Mouse (Mus musculus): ENCODE results near the gene Hsd3b1. TPM values are rescaled to one million over a fixed set of nuclear protein-coding genes. Genes with fewer than 3 reads are reported as not detected.
"Not testable (repeated sequence)": the region's sequence is repeated elsewhere in the genome, so short reads cannot be mapped to it uniquely, and the experiment has no call there.

The Hsd3b1 gene
- polyA plus RNA-seq, 1 experiment from 2014 or later: not detected

DNA sequence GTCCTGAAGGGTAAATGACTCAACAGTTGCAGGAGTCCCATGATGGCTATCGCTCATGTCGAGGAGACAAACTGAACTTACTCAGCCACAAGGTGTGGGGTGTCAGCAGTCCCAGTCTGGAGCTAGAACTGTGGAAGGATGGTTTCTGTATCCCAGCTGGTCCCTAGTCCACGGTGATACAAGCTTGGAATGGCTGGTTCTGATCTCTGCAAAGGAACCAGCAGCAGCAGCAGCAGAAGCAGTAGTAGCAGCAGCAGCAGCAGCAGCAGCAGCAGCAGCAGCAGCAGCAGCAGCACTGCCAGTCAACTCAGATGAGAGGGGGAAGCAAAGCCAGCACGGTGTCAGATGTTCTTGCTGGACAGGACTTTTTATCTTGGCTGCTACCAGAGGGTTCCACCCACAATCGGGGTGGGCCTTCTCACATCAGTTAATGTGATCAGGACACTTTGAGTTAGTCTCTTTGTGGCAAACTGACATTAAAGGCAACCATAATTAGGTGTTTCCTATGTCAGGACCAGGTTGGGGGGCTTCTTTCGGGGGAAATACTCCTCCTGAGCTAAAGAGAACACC lies 45.4 kb downstream of the Hsd3b1 start, which contains the start of gene Hsd3b6:
Gene Hsd3b6 (minus strand): TSS at position 343 of the 570 bp plus-strand sequence.
- Histone ChIP-seq H3K27ac (ENCODE audit: low read depth, low read length) (no peak within 1 kb of the TSS), H3K4me3 (ENCODE audit: low read depth, low read length) (no peak within 1 kb of the TSS), H3K4me1 (ENCODE audit: control insufficient read depth, insufficient read depth, low read length) (no peaks in the 10 kb centered on the region), H3K36me3 (ENCODE audit: control insufficient read depth, insufficient read depth, low read length) (no peaks in the 10 kb centered on the region), H3K27me3 (ENCODE audit: control insufficient read depth, insufficient read depth, low read length) (no peaks in the 10 kb centered on the region), H3K4me2 (ENCODE audit: low read depth, low read length) (no peak within 1 kb of the TSS), H3K9ac (replicated peaks; ENCODE audit: low read depth, low read length) (no peak within 1 kb of the TSS), H3K9me3 (ENCODE audit: control insufficient read depth, low read length) (no peaks in the 10 kb centered on the region)
- no peak for ATAC-seq (ENCODE audit: low read depth)
- 80% methylated on average over 6 of the region's 6 CpGs for WGBS

DNA sequence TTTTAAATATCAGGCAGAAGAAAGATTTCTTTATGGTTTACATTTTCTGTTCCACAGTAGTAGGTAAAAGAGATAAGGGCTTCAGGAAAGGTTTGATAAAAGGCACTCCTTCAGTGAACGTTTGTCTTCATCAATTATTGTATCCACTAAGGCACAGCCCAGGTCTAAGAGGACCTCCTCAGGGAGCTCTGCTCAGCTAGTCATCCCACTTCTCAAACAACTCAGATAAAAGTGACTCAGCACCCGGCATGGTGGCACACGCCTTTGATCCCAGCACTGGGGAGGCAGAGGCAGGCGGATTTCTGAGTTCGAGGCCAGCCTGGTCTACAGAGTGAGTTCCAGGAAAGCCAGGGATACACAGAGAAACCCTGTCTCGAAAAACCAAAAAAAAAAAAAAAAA lies 46.9 kb downstream of the Hsd3b1 start:
- ATAC-seq (ENCODE audit: low read depth); H3K4me2 ChIP-seq (ENCODE audit: low read depth, low read length); H3K4me1 ChIP-seq (ENCODE audit: control insufficient read depth, insufficient read depth, low read length); H3K27me3 ChIP-seq (ENCODE audit: control insufficient read depth, insufficient read depth, low read length); H3K4me3 ChIP-seq (ENCODE audit: low read depth, low read length); H3K9ac ChIP-seq (replicated peaks; ENCODE audit: low read depth, low read length); H3K9me3 ChIP-seq (ENCODE audit: control insufficient read depth, low read length); H3K27ac ChIP-seq (ENCODE audit: low read depth, low read length); H3K36me3 ChIP-seq (ENCODE audit: control insufficient read depth, insufficient read depth, low read length): not testable (repeated sequence)
- WGBS: 90% methylated on average over 6 of the region's 6 CpGs

DNA sequence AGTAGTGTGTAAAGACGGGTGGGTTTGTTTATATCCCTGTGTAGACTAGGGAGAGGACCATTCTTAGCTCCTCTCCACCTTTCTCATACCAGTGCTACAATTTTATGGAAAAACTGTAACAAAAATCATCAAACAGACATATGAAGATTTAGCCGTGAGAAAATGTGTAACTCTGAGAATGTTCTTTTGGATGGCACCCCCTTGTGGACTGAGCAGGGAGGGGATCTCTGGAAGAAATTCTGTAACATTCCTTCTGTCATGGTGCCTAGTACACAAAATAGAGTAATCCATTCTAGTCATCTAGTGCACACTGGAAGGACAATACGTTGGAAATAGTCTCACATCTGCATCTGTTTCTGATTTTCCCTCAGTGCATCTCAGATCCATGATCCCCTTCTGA lies 54.6 kb downstream of the Hsd3b1 start:
- 67% methylated on average over 3 of the region's 3 CpGs for WGBS
- not testable (repeated sequence) for H3K4me3 ChIP-seq (ENCODE audit: low read depth, low read length)

More for the DNA sequence above, 54.6 kb downstream of the Hsd3b1 start:
- H3K4me2 ChIP-seq (ENCODE audit: low read depth, low read length); H3K9me3 ChIP-seq (ENCODE audit: control insufficient read depth, low read length); H3K27ac ChIP-seq (ENCODE audit: low read depth, low read length); H3K36me3 ChIP-seq (ENCODE audit: control insufficient read depth, insufficient read depth, low read length); H3K27me3 ChIP-seq (ENCODE audit: control insufficient read depth, insufficient read depth, low read length); ATAC-seq (ENCODE audit: low read depth); H3K9ac ChIP-seq (replicated peaks; ENCODE audit: low read depth, low read length); H3K4me1 ChIP-seq (ENCODE audit: control insufficient read depth, insufficient read depth, low read length): not testable (repeated sequence)

Other genes with a start within 250 kb of the Hsd3b1 start
- not detected in 2 replicates for gene Hsd3b5, start 229.5 kb downstream of the Hsd3b1 start, polyA plus RNA-seq (2014; fragmentation: Nextera tagmentation; extraction: Ambion mirVana)
- gene Hsd3b2, start 135.3 kb downstream of the Hsd3b1 start, polyA plus RNA-seq (2014; fragmentation: Nextera tagmentation; extraction: Ambion mirVana): not detected in 2 replicates
- gene Hsd3b3, start 96.7 kb downstream of the Hsd3b1 start, polyA plus RNA-seq (2014; fragmentation: Nextera tagmentation; extraction: Ambion mirVana): 0.62 and 0.90 TPM in 2 replicates
- gene Hsd3b6, start 45.4 kb downstream of the Hsd3b1 start, polyA plus RNA-seq (2014; fragmentation: Nextera tagmentation; extraction: Ambion mirVana): 0.82 and 2.0 TPM in 2 replicates
- gene Hao2, start 33.4 kb upstream of the Hsd3b1 start, polyA plus RNA-seq (2014; fragmentation: Nextera tagmentation; extraction: Ambion mirVana): not detected in 2 replicates

All from neural tube, embryonic 14.5 days (tissue).